Mouse (Mus musculus) bone marrow, adult 2 months (tissue): ENCODE data around the gene Itpkc.

Experiments
- CTCF ChIP-seq: fragments of 200-500 bp; IDR thresholded peaks from 2 replicates; pipeline ENCODE4 v1.5.1; 2011; ENCODE audit warnings: low read length, control low read depth; ENCODE audit not compliant: control insufficient read depth, insufficient read depth
- POLR2A ChIP-seq: fragments of 200-500 bp; IDR thresholded peaks from 2 replicates; pipeline ENCODE4 v1.6.1; 2011; ENCODE audit warnings: low read depth, mild to moderate bottlenecking, control low read depth, low read length, borderline replicate concordance; ENCODE audit not compliant: control insufficient read depth

GRCm38 (mm10) chr7:27251946-27252345, 23.5 kb upstream of the Itpkc start:
- TF ChIP-seq POLR2A (no peak), CTCF (no peak)
